Mouse (Mus musculus) cerebellum, adult 2 months (tissue): ENCODE data around the gene Nkx6-1.

Source experiments
- CTCF ChIP-seq: fragments of 200-500 bp; IDR thresholded peaks from 2 replicates; pipeline ENCODE4 v1.5.1; 2011; ENCODE audit warnings: low read depth, mild to moderate bottlenecking, control low read depth, low read length, moderate library complexity, borderline replicate concordance; ENCODE audit not compliant: insufficient read depth
- POLR2A ChIP-seq: fragments of 200-500 bp; IDR thresholded peaks from 2 replicates; pipeline ENCODE4 v1.6.1; 2011; ENCODE audit warnings: low read length, control low read depth, borderline replicate concordance; ENCODE audit not compliant: insufficient read depth

DNA sequence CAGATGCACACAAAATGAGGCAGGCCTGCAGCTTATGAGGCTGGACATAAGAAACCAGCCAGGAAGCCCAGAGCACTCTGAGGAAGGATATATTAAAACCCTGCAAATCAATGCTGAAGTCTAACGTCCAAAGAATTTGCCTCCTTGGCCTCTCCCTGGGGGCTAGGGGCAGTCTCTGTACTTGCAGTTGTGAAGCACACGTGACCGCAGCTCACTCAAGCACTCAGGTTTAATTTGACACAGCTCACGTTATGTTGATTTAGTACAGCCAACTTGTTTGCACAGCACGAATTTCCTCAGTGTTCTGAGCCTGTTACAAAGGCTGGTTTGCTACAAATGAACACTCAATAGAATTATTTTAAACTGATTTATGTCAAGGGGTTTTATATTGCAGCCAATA, 18.5 kb upstream of the Nkx6-1 start:
- no peak for TF ChIP-seq CTCF
- TF ChIP-seq POLR2A = no peak
